Mouse (Mus musculus): ENCODE data around the gene Gm3317. TPM values are rescaled to one million over a fixed set of nuclear protein-coding genes. Genes with fewer than 3 reads are reported as not detected.
"Not testable (repeated sequence)": the region's sequence is repeated elsewhere in the genome, so short reads cannot be mapped to it uniquely, and the experiment has no call there.

Gm3317 gene
- total RNA-seq (2021): not detected
- long read RNA-seq, experiment 1: 0 reads
- long read RNA-seq, experiment 2: 0 reads

- H3K4me3 ChIP-seq; intact Hi-C loops (cut with DNase I); H3K27ac ChIP-seq; DNase-seq (ENCODE audit: extremely low spot score in 1 of 2, low spot score in 2 of 2): not testable (repeated sequence)
Measured at GRCm38 (mm10) chr14:5164235-5164634, at the start of gene Gm3317. Gene Gm3317, plus strand, starts transcription at chr14:5164535.

- DNase-seq (ENCODE audit: extremely low spot score in 1 of 2, low spot score in 2 of 2); H3K27ac ChIP-seq; H3K4me3 ChIP-seq; intact Hi-C loops (cut with DNase I): not testable (repeated sequence)
Measured at GRCm38 (mm10) chr14:5131219-5131618, 33.1 kb upstream of the Gm3317 start, which contains the start of gene Gm8279. Gene Gm8279, plus strand, starts transcription at chr14:5131519.

- H3K4me3 ChIP-seq; H3K27ac ChIP-seq; intact Hi-C loops (cut with DNase I); DNase-seq (ENCODE audit: extremely low spot score in 1 of 2, low spot score in 2 of 2): not testable (repeated sequence)
Measured at GRCm38 (mm10) chr14:5185493-5185892, 21.2 kb downstream of the Gm3317 start, which contains the start of gene Gm8271. Gene Gm8271, plus strand, starts transcription at chr14:5185793.

Other genes with a start within 250 kb of the Gm3317 start
- gene Gm8297, start 180.6 kb upstream of the Gm3317 start, total RNA-seq (2021): not detected
- not detected for gene Gm3298, start 148.6 kb upstream of the Gm3317 start, total RNA-seq (2021)
- not detected for gene 4930555G01Rik, start 113.9 kb upstream of the Gm3317 start, total RNA-seq (2021)
- gene Gm8281, start 93.5 kb upstream of the Gm3317 start, total RNA-seq (2021): 1 to 10 TPM in 1 of 2 experiments, under 1 TPM in 1; 0.93 to 1.1 TPM
- gene Gm8279, start 33.0 kb upstream of the Gm3317 start, total RNA-seq (2021): not detected
- not detected for gene Gm8271, start 21.3 kb downstream of the Gm3317 start, total RNA-seq (2021)
- not detected for gene Gm3526, start 96.0 kb downstream of the Gm3317 start, total RNA-seq (2021)
- not detected for gene Gm3542, start 170.4 kb downstream of the Gm3317 start, total RNA-seq (2021)
- under 1 TPM in 1 of 2 experiments, not detected in 1; 0.33 TPM for gene Gm3500, start 224.5 kb downstream of the Gm3317 start, total RNA-seq (2021)

Data from left cerebral cortex, adult 2 months (tissue).